Mouse (Mus musculus): ENCODE measurements around the gene Mrvi1. TPM values are rescaled to one million over a fixed set of nuclear protein-coding genes. Genes with fewer than 3 reads are reported as not detected.
A peak's percentile ranks its signal among the peaks of the same experiment; 100 is the strongest.

The Mrvi1 gene
- total RNA-seq, 1 experiment from 2014 or later, result 13.0 TPM

- DNase-seq, result peak; percentile 21
Measured at GRCm38 (mm10) chr7:110881746-110882333, 100.4 kb downstream of the Mrvi1 start.

- no peak for DNase-seq
Measured at GRCm38 (mm10) chr7:110878028-110878427, 104.2 kb downstream of the Mrvi1 start.

GRCm38 (mm10) chr7:110876965-110877364 lies 105.3 kb downstream of the Mrvi1 start:
- DNase-seq, result peak; percentile 51

- no peak for DNase-seq
Measured at GRCm38 (mm10) chr7:110868807-110869206, 113.5 kb downstream of the Mrvi1 start.

- no peak for DNase-seq
Measured at GRCm38 (mm10) chr7:110867116-110867515, 115.1 kb downstream of the Mrvi1 start.

- DNase-seq, result peak; percentile 30
Measured at GRCm38 (mm10) chr7:110866021-110866420, 116.2 kb downstream of the Mrvi1 start.

GRCm38 (mm10) chr7:110865570-110865969 lies 116.7 kb downstream of the Mrvi1 start:
- no peak for DNase-seq

- no peak for DNase-seq
Measured at GRCm38 (mm10) chr7:110865038-110865437, 117.2 kb downstream of the Mrvi1 start.

- DNase-seq, result no peak
Measured at GRCm38 (mm10) chr7:110862751-110863289, 119.4 kb downstream of the Mrvi1 start, which contains the start of gene Lyve1. TSS of gene Lyve1 (minus strand) at chr7:110863239.

GRCm38 (mm10) chr7:110860129-110860528 lies 122.1 kb downstream of the Mrvi1 start:
- DNase-seq, result no peak

GRCm38 (mm10) chr7:110855604-110856003 lies 126.7 kb downstream of the Mrvi1 start:
- no peak for DNase-seq

GRCm38 (mm10) chr7:110854927-110855546 lies 127.2 kb downstream of the Mrvi1 start:
- DNase-seq, result peak; percentile 45

GRCm38 (mm10) chr7:110854519-110854918 lies 127.7 kb downstream of the Mrvi1 start:
- no peak for DNase-seq

GRCm38 (mm10) chr7:110853611-110854010 lies 128.7 kb downstream of the Mrvi1 start:
- peak; percentile 34 for DNase-seq

GRCm38 (mm10) chr7:110851541-110852203 lies 130.6 kb downstream of the Mrvi1 start:
- DNase-seq, result no peak

- DNase-seq, result no peak
Measured at GRCm38 (mm10) chr7:110848371-110848770, 133.9 kb downstream of the Mrvi1 start.

- DNase-seq, result no peak
Measured at GRCm38 (mm10) chr7:110847321-110847720, 134.9 kb downstream of the Mrvi1 start.

- peak; percentile 96 for DNase-seq
Measured at GRCm38 (mm10) chr7:110843916-110844874, 138.1 kb downstream of the Mrvi1 start, which contains the start of gene Rnf141. TSS of gene Rnf141 (minus strand) at chr7:110844457.

GRCm38 (mm10) chr7:110840332-110840731 lies 141.9 kb downstream of the Mrvi1 start:
- DNase-seq, result no peak

GRCm38 (mm10) chr7:110834522-110834921 lies 147.7 kb downstream of the Mrvi1 start:
- no peak for DNase-seq

- DNase-seq, result no peak
Measured at GRCm38 (mm10) chr7:110834018-110834417, 148.2 kb downstream of the Mrvi1 start.

GRCm38 (mm10) chr7:110833024-110833423 lies 149.2 kb downstream of the Mrvi1 start:
- no peak for DNase-seq

Data from adrenal gland, postnatal 14 days (tissue).